ENCODE assay signal across 24 mouse cellular contexts in genomic region chr6:8349060-8349670, GRCm38 (mm10).
A peak's percentile ranks its signal among the peaks of the same experiment; 100 is the strongest.
DNase-seq lines count a peak whose midpoint lies in the region; ATAC-seq lines count a peak whose summit lies in the region.
"Had no signal": no experiment of that assay in that cellular context is flagged by ENCODE, and none has a peak within 500 bp of the region (broad histone marks: within the 10 kb centered on the region; RNA-seq: fewer than 3 reads in every experiment).

No protein-coding gene starts in this region.

- no peaks in the 10 kb centered on the region for H3K36me3 ChIP-seq in liver, embryonic 15.5 days (replicated peaks)
- H3K36me3 ChIP-seq in embryonic facial prominence, embryonic 10.5 days (replicated peaks), result no peaks in the 10 kb centered on the region
- H3K36me3 ChIP-seq: forebrain, embryonic 10.5 days; heart, embryonic 15.5 days; limb, embryonic 10.5 days had no signal

- H3K9ac ChIP-seq in liver, embryonic 15.5 days, result no peak overlapping the region
- H3K9ac ChIP-seq: heart, embryonic 15.5 days; hindbrain, embryonic 14.5 days had no signal

- no peaks in the 10 kb centered on the region for H3K27me3 ChIP-seq in liver, embryonic 15.5 days
- no peaks in the 10 kb centered on the region for H3K27me3 ChIP-seq in embryonic facial prominence, embryonic 10.5 days (replicated peaks; ENCODE audit: low read depth, poor library complexity, severe bottlenecking)
- H3K27me3 ChIP-seq: heart, embryonic 15.5 days had no signal

- peak overlapping the region; percentile 3; the same call in 1 of the 2 replicates for H3K27ac ChIP-seq in liver, embryonic 15.5 days (replicated peaks)
- H3K27ac ChIP-seq in embryonic facial prominence, embryonic 10.5 days (replicated peaks), result no peak overlapping the region
- H3K27ac ChIP-seq: forebrain, embryonic 10.5 days; gastrocnemius, adult 2 months; heart, embryonic 15.5 days; hindbrain, embryonic 14.5 days; limb, embryonic 10.5 days had no signal

- peak; percentile 35 to 39 for DNase-seq in spleen, postnatal 10 days (ENCODE audit: low spot score in 2 of 2)
- no peak for DNase-seq in spleen, adult 18-20 months
- peak; percentile 53 for DNase-seq in liver
- DNase-seq in lung, adult 18-20 months, result no peak
- no peak for DNase-seq in testis, postnatal 10 days (ENCODE audit: low spot score)
- no peak for DNase-seq in embryonic facial prominence, embryonic 10.5 days (ENCODE audit: low spot score)
- DNase-seq: adrenal gland, adult 8-10 months; cerebellum, adult 8-10 months; cerebellum, postnatal 36 days; embryo, embryonic 11 days; gastrocnemius, adult 2 months; heart, postnatal 4 days; kidney, adult 8-10 months; kidney, postnatal 10 days; lung, adult 2 months; lung, postnatal 14 days; right cerebral cortex, postnatal 25 days; thymus, postnatal 25 days had no signal

- WGBS in liver, embryonic 15.5 days (ENCODE audit: insufficient replicate concordance), result 50% methylated on average over 2 of the region's 2 CpGs
- WGBS in embryonic facial prominence, embryonic 10.5 days, result 89% methylated on average over 2 of the region's 2 CpGs

- ATAC-seq in liver, embryonic 15.5 days (ENCODE audit: insufficient read depth), result peak; percentile 32; the same call in 1 of the 2 replicates
- ATAC-seq in monocyte, adult 5-6 weeks (replicated peaks; ENCODE audit: insufficient number of reproducible peaks, low FRiP score, low TSS enrichment, poor library complexity, severe bottlenecking), result no peak

- H3K4me1 ChIP-seq in liver, embryonic 15.5 days (replicated peaks), result peaks cover 32% of the 10 kb centered on the region
- H3K4me1 ChIP-seq in embryonic facial prominence, embryonic 10.5 days, result peaks cover 3% of the 10 kb centered on the region; the same call in 1 of the 2 replicates
- H3K4me1 ChIP-seq: heart, embryonic 15.5 days had no signal

- no peak overlapping the region for H3K4me3 ChIP-seq in liver, embryonic 15.5 days (replicated peaks)
- H3K4me3 ChIP-seq in embryonic facial prominence, embryonic 10.5 days, result no peak overlapping the region
- H3K4me3 ChIP-seq: forebrain, embryonic 10.5 days; gastrocnemius, adult 2 months; heart, embryonic 15.5 days; limb, embryonic 10.5 days had no signal

- peak overlapping the region; percentile 32 for H3K4me2 ChIP-seq in liver, embryonic 15.5 days
- H3K4me2 ChIP-seq: heart, embryonic 15.5 days; hindbrain, embryonic 14.5 days had no signal

- H3K9me3 ChIP-seq in liver, embryonic 15.5 days (replicated peaks), result no peaks in the 10 kb centered on the region
- no peaks in the 10 kb centered on the region for H3K9me3 ChIP-seq in embryonic facial prominence, embryonic 10.5 days
- H3K9me3 ChIP-seq: forebrain, embryonic 10.5 days; heart, embryonic 15.5 days; limb, embryonic 10.5 days had no signal

Comparison
In these comparisons a context has a peak if more than half of its experiments do, and no peak if none do; other contexts are left out.
1. DNase-seq: peak in spleen, postnatal 10 days (2 of 2) and liver (single experiment); none in spleen, adult 18-20 months (0 of 2), lung, adult 18-20 months (0 of 2), testis, postnatal 10 days (single experiment) and embryonic facial prominence, embryonic 10.5 days (single experiment).